Mouse (Mus musculus): ENCODE data around the gene Mrps26. TPM values are rescaled to one million over a fixed set of nuclear protein-coding genes. Genes with fewer than 3 reads are reported as not detected.

The Mrps26 gene
- polyA plus RNA-seq, 1 experiment from 2014 or later: 14.0 TPM

GRCm38 (mm10) chr2:130582552-130582951 lies 19.0 kb downstream of the Mrps26 start, which contains the start of gene Avp:
Gene Avp (minus strand): TSS chr2:130582554.
- Histone ChIP-seq H3K36me3 (ENCODE audit: inconsistent target) (no peaks in the 10 kb centered on the region), H3K27ac (no peak within 1 kb of the TSS), H3K4me3 (ENCODE audit: inconsistent target) (no peak within 1 kb of the TSS), H3K79me2 (ENCODE audit: inconsistent target) (no peaks in the 10 kb centered on the region)
- 72% methylated on average over 10 of the region's 10 CpGs for WGBS (ENCODE audit: missing documents)

- WGBS (ENCODE audit: missing documents): 89% methylated on average over 10 of the region's 10 CpGs
- no peaks in the 10 kb centered on the region for H3K79me2 ChIP-seq (ENCODE audit: inconsistent target)
- no peaks in the 10 kb centered on the region for H3K36me3 ChIP-seq (ENCODE audit: inconsistent target)
- no peak overlapping the region for H3K27ac ChIP-seq
- H3K4me3 ChIP-seq (ENCODE audit: inconsistent target): no peak overlapping the region
Measured at GRCm38 (mm10) chr2:130583902-130584560, 20.5 kb downstream of the Mrps26 start.

- Histone ChIP-seq H3K79me2 (ENCODE audit: inconsistent target) (no peaks in the 10 kb centered on the region), H3K4me3 (ENCODE audit: inconsistent target) (no peak overlapping the region), H3K36me3 (ENCODE audit: inconsistent target) (peaks cover under 1% of the 10 kb centered on the region; the same call in 1 of the 2 replicates), H3K27ac (no peak overlapping the region)
- 60% methylated on average over 6 of the region's 6 CpGs for WGBS (ENCODE audit: missing documents)
Measured at GRCm38 (mm10) chr2:130586016-130586415, 22.5 kb downstream of the Mrps26 start.

- H3K27ac ChIP-seq: no peak overlapping the region
- H3K36me3 ChIP-seq (ENCODE audit: inconsistent target): peaks cover 8% of the 10 kb centered on the region; the same call in 1 of the 2 replicates
- WGBS (ENCODE audit: missing documents): 85% methylated on average over 2 of the region's 2 CpGs
- no peak overlapping the region for H3K4me3 ChIP-seq (ENCODE audit: inconsistent target)
- H3K79me2 ChIP-seq (ENCODE audit: inconsistent target): no peaks in the 10 kb centered on the region
Measured at GRCm38 (mm10) chr2:130588373-130588772, 24.8 kb downstream of the Mrps26 start.

GRCm38 (mm10) chr2:130589157-130589556 lies 25.6 kb downstream of the Mrps26 start:
- no peaks in the 10 kb centered on the region for H3K79me2 ChIP-seq (ENCODE audit: inconsistent target)
- H3K4me3 ChIP-seq (ENCODE audit: inconsistent target): no peak overlapping the region
- WGBS (ENCODE audit: missing documents): 83% methylated on average over 4 of the region's 4 CpGs
- no peak overlapping the region for H3K27ac ChIP-seq
- H3K36me3 ChIP-seq (ENCODE audit: inconsistent target): peaks cover 8% of the 10 kb centered on the region; the same call in 1 of the 2 replicates

GRCm38 (mm10) chr2:130589761-130590160 lies 26.2 kb downstream of the Mrps26 start:
- WGBS (ENCODE audit: missing documents): 94% methylated on average over 2 of the region's 2 CpGs
- Histone ChIP-seq H3K36me3 (ENCODE audit: inconsistent target) (peaks cover 10% of the 10 kb centered on the region; the same call in 1 of the 2 replicates), H3K4me3 (ENCODE audit: inconsistent target) (no peak overlapping the region)

GRCm38 (mm10) chr2:130591016-130591415 lies 27.5 kb downstream of the Mrps26 start:
- no peak overlapping the region for H3K4me3 ChIP-seq (ENCODE audit: inconsistent target)
- WGBS (ENCODE audit: missing documents): 100% methylated on average over 2 of the region's 2 CpGs
- peaks cover 14% of the 10 kb centered on the region; the same call in 1 of the 2 replicates for H3K36me3 ChIP-seq (ENCODE audit: inconsistent target)
- H3K79me2 ChIP-seq (ENCODE audit: inconsistent target): no peaks in the 10 kb centered on the region
- no peak overlapping the region for H3K27ac ChIP-seq

More at GRCm38 (mm10) chr2:130589761-130590160, 26.2 kb downstream of the Mrps26 start:
- Histone ChIP-seq H3K79me2 (ENCODE audit: inconsistent target) (no peaks in the 10 kb centered on the region), H3K27ac (no peak overlapping the region)

GRCm38 (mm10) chr2:130595596-130595995 lies 32.1 kb downstream of the Mrps26 start:
- H3K79me2 ChIP-seq (ENCODE audit: inconsistent target): no peaks in the 10 kb centered on the region
- 100% methylated on average over 1 of the region's 1 CpGs for WGBS (ENCODE audit: missing documents)
- peaks cover 31% of the 10 kb centered on the region for H3K36me3 ChIP-seq (ENCODE audit: inconsistent target)
- H3K4me3 ChIP-seq (ENCODE audit: inconsistent target): no peak overlapping the region
- H3K27ac ChIP-seq: no peak overlapping the region

GRCm38 (mm10) chr2:130597601-130598010 lies 34.1 kb downstream of the Mrps26 start:
- 60% methylated on average over 1 of the region's 1 CpGs for WGBS (ENCODE audit: missing documents)
- no peak overlapping the region for H3K4me3 ChIP-seq (ENCODE audit: inconsistent target)
- H3K27ac ChIP-seq: no peak overlapping the region
- H3K79me2 ChIP-seq (ENCODE audit: inconsistent target): no peaks in the 10 kb centered on the region
- peaks cover 32% of the 10 kb centered on the region for H3K36me3 ChIP-seq (ENCODE audit: inconsistent target)

- H3K27ac ChIP-seq: no peak overlapping the region
- WGBS (ENCODE audit: missing documents): 95% methylated on average over 3 of the region's 3 CpGs
- H3K36me3 ChIP-seq (ENCODE audit: inconsistent target): peaks cover 40% of the 10 kb centered on the region
- H3K4me3 ChIP-seq (ENCODE audit: inconsistent target): no peak overlapping the region
- H3K79me2 ChIP-seq (ENCODE audit: inconsistent target): no peaks in the 10 kb centered on the region
Measured at GRCm38 (mm10) chr2:130598399-130598798, 34.9 kb downstream of the Mrps26 start.

- peaks cover 42% of the 10 kb centered on the region for H3K36me3 ChIP-seq (ENCODE audit: inconsistent target)
- WGBS (ENCODE audit: missing documents): 94% methylated on average over 4 of the region's 4 CpGs
Measured at GRCm38 (mm10) chr2:130602195-130602594, 38.7 kb downstream of the Mrps26 start.

GRCm38 (mm10) chr2:130613091-130613490 lies 49.5 kb downstream of the Mrps26 start:
- Histone ChIP-seq H3K27ac (no peak overlapping the region), H3K79me2 (ENCODE audit: inconsistent target) (no peaks in the 10 kb centered on the region), H3K4me3 (ENCODE audit: inconsistent target) (no peak overlapping the region), H3K36me3 (ENCODE audit: inconsistent target) (peaks cover 18% of the 10 kb centered on the region)
- WGBS (ENCODE audit: missing documents): 86% methylated on average over 3 of the region's 3 CpGs

More at GRCm38 (mm10) chr2:130602195-130602594, 38.7 kb downstream of the Mrps26 start:
- Histone ChIP-seq H3K4me3 (ENCODE audit: inconsistent target) (no peak overlapping the region), H3K27ac (no peak overlapping the region), H3K79me2 (ENCODE audit: inconsistent target) (no peaks in the 10 kb centered on the region)

Other genes with a start within 250 kb of the Mrps26 start
- gene Cpxm1, start 166.2 kb upstream of the Mrps26 start, polyA plus RNA-seq (2018): 0.23 TPM in 1 of 3 replicates, not detected in the others
- not detected in 3 replicates for gene Gm28372, start 158.5 kb upstream of the Mrps26 start, polyA plus RNA-seq (2018)
- not detected in 3 replicates for gene 1700020A23Rik, start 158.5 kb upstream of the Mrps26 start, polyA plus RNA-seq (2018)
- gene Tmem239, start 157.3 kb upstream of the Mrps26 start, polyA plus RNA-seq (2018): not detected in 3 replicates
- gene Vps16, start 139.4 kb upstream of the Mrps26 start, polyA plus RNA-seq (2018): 40.1 to 54.6 TPM (median 47.9 TPM) in 3 replicates
- 9.0 to 12.8 TPM (median 11.4 TPM) in 3 replicates for gene Pced1a, start 139.0 kb upstream of the Mrps26 start, polyA plus RNA-seq (2018)
- gene Ptpra, start 113.5 kb upstream of the Mrps26 start, polyA plus RNA-seq (2018): 146 to 403 TPM (median 209 TPM) in 3 replicates
- gene Oxt, start 12.4 kb downstream of the Mrps26 start, polyA plus RNA-seq (2018): not detected in 3 replicates
- gene Avp, start 18.8 kb downstream of the Mrps26 start, polyA plus RNA-seq (2018): not detected in 3 replicates
- gene Fastkd5, start 66.3 kb downstream of the Mrps26 start, polyA plus RNA-seq (2018): 5.1 to 6.4 TPM (median 6.0 TPM) in 3 replicates
- gene Ubox5, start 66.3 kb downstream of the Mrps26 start, polyA plus RNA-seq (2018): 3.2 to 4.9 TPM (median 3.9 TPM) in 3 replicates
- 1.2 to 1.6 TPM (median 1.4 TPM) in 3 replicates for gene Lzts3, start 79.1 kb downstream of the Mrps26 start, polyA plus RNA-seq (2018)
- gene Ddrgk1, start 100.9 kb downstream of the Mrps26 start, polyA plus RNA-seq (2018): 102 to 199 TPM (median 109 TPM) in 3 replicates
- 15.9 to 46.2 TPM (median 32.9 TPM) in 3 replicates for gene Itpa, start 103.9 kb downstream of the Mrps26 start, polyA plus RNA-seq (2018)
- gene Slc4a11, start 133.8 kb downstream of the Mrps26 start, polyA plus RNA-seq (2018): 0.10 to 0.53 TPM (median 0.38 TPM) in 3 replicates